Mouse (Mus musculus) heart, embryonic 13.5 days (tissue): Measurements from ENCODE around the gene Gm20824. TPM values are rescaled to one million over a fixed set of nuclear protein-coding genes. Genes with fewer than 3 reads are reported as not detected.
"Not testable (repeated sequence)": the region's sequence is repeated elsewhere in the genome, so short reads cannot be mapped to it uniquely, and the experiment has no call there.

ENCODE experiments used
- ATAC-seq: fragments of 200-750 bp; cut with Nextera tagmentation; 2 replicates; pipeline ENCODE4 v1.8.0; 2017; ENCODE audit warnings: moderate TSS enrichment; ENCODE audit not compliant: insufficient number of reproducible peaks, low FRiP score, low TSS enrichment; ENCODE audit errors: extremely low read depth
- H3K27ac ChIP-seq: fragments of 300-500 bp; sonication (generic); replicated peaks from 2 replicates; pipeline ENCODE4 v1.5.1; 2015; ENCODE audit warnings: moderate library complexity, mild to moderate bottlenecking, inconsistent platforms
- H3K27me3 ChIP-seq: fragments of 300-500 bp; sonication (generic); replicated peaks from 2 replicates; pipeline ENCODE4 v1.6.1; 2015; ENCODE audit warnings: mild to moderate bottlenecking, inconsistent platforms
- H3K36me3 ChIP-seq: fragments of 300-500 bp; sonication (generic); 2 replicates; pipeline ENCODE4 v1.6.1; 2015; ENCODE audit warnings: mild to moderate bottlenecking, inconsistent platforms
- H3K4me1 ChIP-seq: fragments of 300-500 bp; sonication (generic); 2 replicates; pipeline ENCODE4 v1.6.1; 2015; ENCODE audit warnings: inconsistent platforms
- H3K4me2 ChIP-seq: fragments of 300-500 bp; sonication (generic); 2 replicates; pipeline ENCODE4 v1.6.1; 2015; ENCODE audit warnings: inconsistent platforms, mild to moderate bottlenecking, moderate library complexity
- H3K4me3 ChIP-seq: fragments of 300-500 bp; sonication (generic); 2 replicates; pipeline ENCODE4 v1.5.1; 2015; ENCODE audit warnings: moderate library complexity, mild to moderate bottlenecking, inconsistent platforms
- H3K9ac ChIP-seq: fragments of 300-500 bp; sonication (generic); 2 replicates; pipeline ENCODE4 v1.6.1; 2015; ENCODE audit warnings: inconsistent platforms, mild to moderate bottlenecking, moderate library complexity
- H3K9me3 ChIP-seq: fragments of 300-500 bp; sonication (generic); 2 replicates; pipeline ENCODE4 v1.6.1; 2016; ENCODE audit warnings: inconsistent platforms
- WGBS: fragments of 180-500 bp; shearing (Covaris S2); methylation state at CpG from one replicate; pipeline ENCODE4 v1.1.7; 2015; ENCODE audit warnings: mixed read lengths; 5-methylcytosine and 5-hydroxymethylcytosine counted together
- polyA plus RNA-seq: library from polyadenylated mRNA; unstranded; fragments of >200 nt; fragmentation: Nextera tagmentation; extraction: Ambion mirVana; gene quantifications from 2 replicates; pipeline ENCODE4 v1.2.1, GENCODE M21; 2015

Gm20824 gene
- polyA plus RNA-seq: not detected in 2 replicates

- not testable (repeated sequence) for H3K4me3 ChIP-seq, H3K9ac ChIP-seq, H3K36me3 ChIP-seq, ATAC-seq, H3K4me1 ChIP-seq, H3K9me3 ChIP-seq, H3K4me2 ChIP-seq, H3K27me3 ChIP-seq, H3K27ac ChIP-seq
- no CpG with 5 or more reads among the region's 6 CpGs for WGBS
Observed at GRCm38 (mm10) chrY:8257607-8258006, at the start of gene Gm20824. Gene Gm20824 (plus strand): TSS chrY:8257907.

Other genes starting within 250 kb of the Gm20824 start
- gene Gm20825, start 186.4 kb upstream of the Gm20824 start, polyA plus RNA-seq: not detected in 2 replicates